Mouse (Mus musculus): Measurements from ENCODE around the gene Scamp2. TPM values are rescaled to one million over a fixed set of nuclear protein-coding genes. Genes with fewer than 3 reads are reported as not detected.

The Scamp2 gene
- total RNA-seq (2021): 10 to 100 TPM; 22.5 to 26.3 TPM
- long read RNA-seq, experiment 1, transcript Scamp2-201 (9 exons, 2,340 nt): major isoform, 17 of 18 reads
- long read RNA-seq, experiment 1, partial matches to known transcripts: 0 of 18 reads
- long read RNA-seq, experiment 1, other reads (novel, unspliced or antisense): 0 of 18 reads
- long read RNA-seq, experiment 2, transcript Scamp2-201 (9 exons, 2,340 nt): major isoform, 28 of 33 reads
- long read RNA-seq, experiment 2, partial matches to known transcripts: 1 of 33 reads
- long read RNA-seq, experiment 2, other reads (novel, unspliced or antisense): 3 of 33 reads

- Histone ChIP-seq H3K27ac (peak within 1 kb of the TSS; percentile 97), H3K4me3 (peak within 1 kb of the TSS; percentile 71)
- TF ChIP-seq CTCF (conservative IDR thresholded peaks at IDR 0.05): peak; percentile 9
- DNase-seq (ENCODE audit: low spot score in 2 of 2): peak; percentile 92 to 94
Observed at GRCm38 (mm10) chr9:57560861-57561710, at the start of gene Scamp2. Gene Scamp2 (plus strand): TSS chr9:57560943.

- Histone ChIP-seq H3K27ac (no peak overlapping the region), H3K4me3 (no peak overlapping the region)
- peak; percentile 93 for TF ChIP-seq CTCF (conservative IDR thresholded peaks at IDR 0.05)
- DNase-seq (ENCODE audit: low spot score in 2 of 2): peak in 1 of 2 experiments; percentile 72
Observed at GRCm38 (mm10) chr9:57517113-57517512, 43.6 kb upstream of the Scamp2 start.

GRCm38 (mm10) chr9:57520375-57521055, 40.2 kb upstream of the Scamp2 start:
- no peak for DNase-seq (ENCODE audit: low spot score in 2 of 2)
- TF ChIP-seq CTCF (conservative IDR thresholded peaks at IDR 0.05): peak; percentile 41
- H3K4me3 ChIP-seq: peak overlapping the region; percentile 99
- H3K27ac ChIP-seq: peak overlapping the region; percentile 98

- Histone ChIP-seq H3K4me3 (peak within 1 kb of the TSS; percentile 99), H3K27ac (peak within 1 kb of the TSS; percentile 98)
- peak; percentile 92 for DNase-seq (ENCODE audit: low spot score in 2 of 2)
- 0 out of 2 replicates have a peak, but pooled peaks have one; percentile 9 for TF ChIP-seq CTCF (conservative IDR thresholded peaks at IDR 0.05)
Observed at GRCm38 (mm10) chr9:57521056-57521911, 39.5 kb upstream of the Scamp2 start, which contains the start of gene Cox5a. Gene Cox5a (plus strand): TSS chr9:57521274.

- Histone ChIP-seq H3K27ac (peak overlapping the region; percentile 98), H3K4me3 (peak overlapping the region; percentile 99)
- DNase-seq (ENCODE audit: low spot score in 2 of 2): no peak
- TF ChIP-seq CTCF (conservative IDR thresholded peaks at IDR 0.05): no peak
Observed at GRCm38 (mm10) chr9:57522114-57522860, 38.5 kb upstream of the Scamp2 start.

- Histone ChIP-seq H3K27ac (peak overlapping the region; percentile 98; the same call in 1 of the 2 replicates), H3K4me3 (peak overlapping the region; percentile 99)
- no peak for DNase-seq (ENCODE audit: low spot score in 2 of 2)
- no peak for TF ChIP-seq CTCF (conservative IDR thresholded peaks at IDR 0.05)
Observed at GRCm38 (mm10) chr9:57522861-57523246, 37.9 kb upstream of the Scamp2 start.

GRCm38 (mm10) chr9:57523754-57524153, 37.0 kb upstream of the Scamp2 start:
- DNase-seq (ENCODE audit: low spot score in 2 of 2): no peak
- Histone ChIP-seq H3K27ac (no peak overlapping the region), H3K4me3 (no peak overlapping the region)
- TF ChIP-seq CTCF (conservative IDR thresholded peaks at IDR 0.05): peak; percentile 90

GRCm38 (mm10) chr9:57524439-57524838, 36.3 kb upstream of the Scamp2 start:
- Histone ChIP-seq H3K27ac (no peak overlapping the region), H3K4me3 (no peak overlapping the region)
- no peak for TF ChIP-seq CTCF (conservative IDR thresholded peaks at IDR 0.05)
- no peak for DNase-seq (ENCODE audit: low spot score in 2 of 2)

- DNase-seq (ENCODE audit: low spot score in 2 of 2): no peak
- H3K27ac ChIP-seq: peak overlapping the region; percentile 44; the same call in 1 of the 2 replicates
- TF ChIP-seq CTCF (conservative IDR thresholded peaks at IDR 0.05): no peak
- no peak overlapping the region for H3K4me3 ChIP-seq
Observed at GRCm38 (mm10) chr9:57525516-57525915, 35.2 kb upstream of the Scamp2 start.

- DNase-seq (ENCODE audit: low spot score in 2 of 2): no peak
- no peak overlapping the region for H3K4me3 ChIP-seq
- no peak overlapping the region for H3K27ac ChIP-seq
- no peak for TF ChIP-seq CTCF (conservative IDR thresholded peaks at IDR 0.05)
Observed at GRCm38 (mm10) chr9:57526435-57526834, 34.3 kb upstream of the Scamp2 start.

- DNase-seq (ENCODE audit: low spot score in 2 of 2): no peak
- H3K27ac ChIP-seq: peak overlapping the region; percentile 46; the same call in 1 of the 2 replicates
- TF ChIP-seq CTCF (conservative IDR thresholded peaks at IDR 0.05): no peak
Observed at GRCm38 (mm10) chr9:57531946-57532345, 28.8 kb upstream of the Scamp2 start.

More at GRCm38 (mm10) chr9:57531946-57532345, 28.8 kb upstream of the Scamp2 start:
- H3K4me3 ChIP-seq: no peak overlapping the region
